In genomic region chr11:76899758-76900738, GRCm38 (mm10) we compare ENCODE assay signal across 10 mouse cellular contexts. TPM values are rescaled to one million over a fixed set of nuclear protein-coding genes. Genes with fewer than 3 reads are reported as not detected.
DNase-seq lines count a peak whose midpoint lies in the region; ATAC-seq and TF ChIP-seq lines count a peak whose summit lies in the region.
"Had no signal": no experiment of that assay in that cellular context is flagged by ENCODE, and none has a peak within 500 bp of the region (broad histone marks: within the 10 kb centered on the region; RNA-seq: fewer than 3 reads in every experiment).

No protein-coding gene starts in this region.

- ATAC-seq in liver, embryonic 11.5 days (replicated peaks; ENCODE audit: low FRiP score): no peak

- no peak overlapping the region for H3K9ac ChIP-seq in liver, adult 2 months (ENCODE audit: low read depth, low read length)
- no peak overlapping the region for H3K9ac ChIP-seq in liver, embryonic 11.5 days (ENCODE audit: low read depth, low read length)

- no peak overlapping the region for H3K4me2 ChIP-seq in liver, embryonic 11.5 days
- H3K4me2 ChIP-seq: midbrain, embryonic 11.5 days had no signal

- H3K9me3 ChIP-seq in liver, embryonic 11.5 days (ENCODE audit: control insufficient read depth, low read length): no peaks in the 10 kb centered on the region

- TF ChIP-seq POLR2A in liver, adult 2 months (IDR thresholded peaks at IDR 0.05; ENCODE audit: extremely low read depth, insufficient read depth, low read length): no peak
- no peak for TF ChIP-seq POLR2A in small intestine, adult 2 months (IDR thresholded peaks at IDR 0.05; ENCODE audit: low read depth, low read length)

- peaks cover 10% of the 10 kb centered on the region for H3K4me1 ChIP-seq in liver, adult 2 months (ENCODE audit: control insufficient read depth, insufficient read depth, low read length)
- peaks cover 3% of the 10 kb centered on the region; the same call in 1 of the 2 replicates for H3K4me1 ChIP-seq in liver, embryonic 11.5 days (replicated peaks; ENCODE audit: control insufficient read depth, insufficient read depth, low read length)
- H3K4me1 ChIP-seq in small intestine, adult 2 months (ENCODE audit: control insufficient read depth, insufficient read depth, insufficient read length, low read length): peaks cover 17% of the 10 kb centered on the region; the same call in 1 of the 2 replicates

- peak; percentile 63 for DNase-seq in liver, adult 2 months (ENCODE audit: extremely low read depth, low read depth, low spot score)
- DNase-seq in liver, embryonic 11.5 days (ENCODE audit: low spot score): no peak
- peak; percentile 94 for DNase-seq in adipocyte (ENCODE audit: low spot score)
- peak; percentile 66 to 70 for DNase-seq in kidney, adult 8-10 months
- no peak for DNase-seq in cerebellum, adult 11-12 months
- no peak for DNase-seq in T-cell, adult 2 months (ENCODE audit: low spot score)

- no peak overlapping the region for H3K27ac ChIP-seq in liver, adult 2 months (replicated peaks; ENCODE audit: insufficient read depth, low read depth, low read length)
- no peak overlapping the region for H3K27ac ChIP-seq in liver, embryonic 11.5 days (ENCODE audit: low read depth, low read length)
- H3K27ac ChIP-seq in small intestine, adult 2 months (ENCODE audit: insufficient read depth, low read depth, low read length): no peak overlapping the region

- no peaks in the 10 kb centered on the region for H3K36me3 ChIP-seq in liver, adult 2 months (ENCODE audit: control insufficient read depth, insufficient read depth, low read length)
- no peaks in the 10 kb centered on the region for H3K36me3 ChIP-seq in liver, embryonic 11.5 days (ENCODE audit: control insufficient read depth, insufficient read depth, low read length)
- H3K36me3 ChIP-seq in small intestine, adult 2 months (ENCODE audit: control insufficient read depth, insufficient read depth, low read length): no peaks in the 10 kb centered on the region

- no peaks in the 10 kb centered on the region for H3K79me2 ChIP-seq in liver, adult 2 months (ENCODE audit: control insufficient read depth, insufficient read depth, low read length)

- H3K4me3 ChIP-seq in liver, adult 2 months (ENCODE audit: insufficient read depth, low read depth, low read length): no peak overlapping the region
- H3K4me3 ChIP-seq in liver, embryonic 11.5 days (ENCODE audit: low read depth, low read length): no peak overlapping the region
- H3K4me3 ChIP-seq in small intestine, adult 2 months (ENCODE audit: low read depth, low read length): no peak overlapping the region

- 44% methylated on average over 5 of the region's 5 CpGs for WGBS in liver, adult 2 months
- 53% methylated on average over 5 of the region's 5 CpGs for WGBS in liver, embryonic 11.5 days
- 46% methylated on average over 5 of the region's 5 CpGs for WGBS in small intestine, adult 2 months

- no peaks in the 10 kb centered on the region for H3K27me3 ChIP-seq in liver, adult 2 months (ENCODE audit: control insufficient read depth, insufficient read depth, low read length)
- H3K27me3 ChIP-seq in liver, embryonic 11.5 days (replicated peaks; ENCODE audit: control insufficient read depth, insufficient read depth, low read length): no peaks in the 10 kb centered on the region
- H3K27me3 ChIP-seq in small intestine, adult 2 months (ENCODE audit: control insufficient read depth, insufficient read depth, low read length): no peaks in the 10 kb centered on the region

- TF ChIP-seq CTCF in liver, adult 2 months (IDR thresholded peaks at IDR 0.05; ENCODE audit: low read depth, low read length): peak; percentile 81
- peak; percentile 43; the same call in 1 of the 2 replicates for TF ChIP-seq CTCF in small intestine, adult 2 months (IDR thresholded peaks at IDR 0.05; ENCODE audit: extremely low read depth, insufficient read length, insufficient replicate concordance, low read depth, low read length)

RNA-seq across cellular contexts. Expression of gene Tmigd1, which starts 1.9 kb away (rescaled TPM):
- total RNA-seq in liver, adult 2 months (2014; rRNA removed): not detected in 2 replicates
- polyA plus RNA-seq in liver, adult 2 months (2012; rRNA removed): not detected in 2 replicates
- polyA plus RNA-seq in liver, embryonic 11.5 days (2014; fragmentation: Nextera tagmentation; extraction: Ambion mirVana): not detected in 2 replicates
- 0.29 and 8.4 TPM in 2 replicates for polyA plus RNA-seq in small intestine, adult 2 months (2012; rRNA removed)
- total RNA-seq: hematopoietic stem cell, adult 5-6 weeks had no signal
- polyA plus RNA-seq: midbrain, embryonic 11.5 days; stomach, embryonic 14.5 days had no signal

RNA-seq across cellular contexts. Expression of gene Blmh, which starts 24.6 kb away (rescaled TPM):
- 43.6 and 45.8 TPM in 2 replicates for total RNA-seq in liver, adult 2 months (2014; rRNA removed)
- 8.6 and 10.3 TPM in 2 replicates for polyA plus RNA-seq in liver, adult 2 months (2012; rRNA removed)
- 107 and 116 TPM in 2 replicates for polyA plus RNA-seq in liver, embryonic 11.5 days (2014; fragmentation: Nextera tagmentation; extraction: Ambion mirVana)
- 2.5 and 4.8 TPM in 2 replicates for polyA plus RNA-seq in small intestine, adult 2 months (2012; rRNA removed)

RNA-seq across cellular contexts. Expression of gene Cpd, which starts 53.2 kb away (rescaled TPM):
- 17.0 and 22.6 TPM in 2 replicates for total RNA-seq in liver, adult 2 months (2014; rRNA removed)
- 4.8 and 5.0 TPM in 2 replicates for polyA plus RNA-seq in liver, adult 2 months (2012; rRNA removed)
- 14.4 and 14.5 TPM in 2 replicates for polyA plus RNA-seq in liver, embryonic 11.5 days (2014; fragmentation: Nextera tagmentation; extraction: Ambion mirVana)
- 16.3 and 16.4 TPM in 2 replicates for polyA plus RNA-seq in small intestine, adult 2 months (2012; rRNA removed)

Comparison
In these comparisons a context has a peak if more than half of its experiments do, and no peak if none do; other contexts are left out.
1. DNase-seq: peak in liver, adult 2 months (single experiment), adipocyte (single experiment) and kidney, adult 8-10 months (2 of 2); none in liver, embryonic 11.5 days (single experiment), cerebellum, adult 11-12 months (single experiment) and T-cell, adult 2 months (single experiment).